Mouse (Mus musculus) midbrain, embryonic 12.5 days (tissue): ENCODE measurements around the gene Gm11567. TPM values are rescaled to one million over a fixed set of nuclear protein-coding genes. Genes with fewer than 3 reads are reported as not detected.

ENCODE experiments used
- polyA plus RNA-seq: library from polyadenylated mRNA; unstranded; fragments of >200 nt; fragmentation: Nextera tagmentation; extraction: Ambion mirVana; gene quantifications from 2 replicates; pipeline ENCODE4 v1.2.1, GENCODE M21; 2016

The Gm11567 gene
- polyA plus RNA-seq, 1 experiment from 2014 or later = not detected

Other genes starting within 250 kb of the Gm11567 start
- gene Krtap4-2, start 244.1 kb upstream of the Gm11567 start, polyA plus RNA-seq = not detected in 2 replicates
- gene Krtap4-7, start 235.1 kb upstream of the Gm11567 start, polyA plus RNA-seq = not detected in 2 replicates
- gene Gm11555, start 229.0 kb upstream of the Gm11567 start, polyA plus RNA-seq = not detected in 2 replicates
- gene Gm11563, start 220.2 kb upstream of the Gm11567 start, polyA plus RNA-seq = not detected in 2 replicates
- gene Krtap4-6, start 213.2 kb upstream of the Gm11567 start, polyA plus RNA-seq = not detected in 2 replicates
- gene Gm14190, start 188.4 kb upstream of the Gm11567 start, polyA plus RNA-seq = not detected in 2 replicates
- not detected in 2 replicates for gene Gm14180, start 144.9 kb upstream of the Gm11567 start, polyA plus RNA-seq
- not detected in 2 replicates for gene Gm11595, start 106.3 kb upstream of the Gm11567 start, polyA plus RNA-seq
- not detected in 2 replicates for gene Krtap4-8, start 98.5 kb upstream of the Gm11567 start, polyA plus RNA-seq
- not detected in 2 replicates for gene Krtap4-9, start 94.0 kb upstream of the Gm11567 start, polyA plus RNA-seq
- not detected in 2 replicates for gene Gm11596, start 85.7 kb upstream of the Gm11567 start, polyA plus RNA-seq
- gene Gm11569, start 80.3 kb upstream of the Gm11567 start, polyA plus RNA-seq = not detected in 2 replicates
- gene Gm11554, start 74.7 kb upstream of the Gm11567 start, polyA plus RNA-seq = not detected in 2 replicates
- not detected in 2 replicates for gene Krtap4-13, start 69.3 kb upstream of the Gm11567 start, polyA plus RNA-seq
- not detected in 2 replicates for gene Gm11564, start 63.5 kb upstream of the Gm11567 start, polyA plus RNA-seq
- gene 2300003K06Rik, start 41.1 kb upstream of the Gm11567 start, polyA plus RNA-seq = not detected in 2 replicates
- not detected in 2 replicates for gene Krtap4-16, start 27.6 kb upstream of the Gm11567 start, polyA plus RNA-seq
- not detected in 2 replicates for gene Gm11568, start 21.3 kb upstream of the Gm11567 start, polyA plus RNA-seq
- not detected in 2 replicates for gene Gm11559, start 14.7 kb upstream of the Gm11567 start, polyA plus RNA-seq
- not detected in 2 replicates for gene Krtap9-1, start 5.8 kb upstream of the Gm11567 start, polyA plus RNA-seq
- not detected in 2 replicates for gene Krtap31-1, start 28.7 kb downstream of the Gm11567 start, polyA plus RNA-seq
- not detected in 2 replicates for gene Gm11565, start 35.6 kb downstream of the Gm11567 start, polyA plus RNA-seq
- gene Krtap31-2, start 57.1 kb downstream of the Gm11567 start, polyA plus RNA-seq = not detected in 2 replicates
- not detected in 2 replicates for gene Krtap9-5, start 69.3 kb downstream of the Gm11567 start, polyA plus RNA-seq
- not detected in 2 replicates for gene Krtap29-1, start 99.9 kb downstream of the Gm11567 start, polyA plus RNA-seq
- gene Krtap16-1, start 107.4 kb downstream of the Gm11567 start, polyA plus RNA-seq = not detected in 2 replicates
- gene Krtap17-1, start 114.8 kb downstream of the Gm11567 start, polyA plus RNA-seq = not detected in 2 replicates
- not detected in 2 replicates for gene Krt33a, start 137.0 kb downstream of the Gm11567 start, polyA plus RNA-seq
- gene Krt33b, start 150.7 kb downstream of the Gm11567 start, polyA plus RNA-seq = not detected in 2 replicates
- not detected in 2 replicates for gene Krt34, start 162.4 kb downstream of the Gm11567 start, polyA plus RNA-seq
- not detected in 2 replicates for gene Krt31, start 171.4 kb downstream of the Gm11567 start, polyA plus RNA-seq
- gene Krt32, start 209.0 kb downstream of the Gm11567 start, polyA plus RNA-seq = not detected in 2 replicates
- gene Krt35, start 217.1 kb downstream of the Gm11567 start, polyA plus RNA-seq = not detected in 2 replicates
- gene Krt36, start 226.4 kb downstream of the Gm11567 start, polyA plus RNA-seq = not detected in 2 replicates
- gene Krt13, start 242.4 kb downstream of the Gm11567 start, polyA plus RNA-seq = not detected in 2 replicates